Mouse (Mus musculus): ENCODE data around the gene Fgf23.

Fgf23 gene

DNA sequence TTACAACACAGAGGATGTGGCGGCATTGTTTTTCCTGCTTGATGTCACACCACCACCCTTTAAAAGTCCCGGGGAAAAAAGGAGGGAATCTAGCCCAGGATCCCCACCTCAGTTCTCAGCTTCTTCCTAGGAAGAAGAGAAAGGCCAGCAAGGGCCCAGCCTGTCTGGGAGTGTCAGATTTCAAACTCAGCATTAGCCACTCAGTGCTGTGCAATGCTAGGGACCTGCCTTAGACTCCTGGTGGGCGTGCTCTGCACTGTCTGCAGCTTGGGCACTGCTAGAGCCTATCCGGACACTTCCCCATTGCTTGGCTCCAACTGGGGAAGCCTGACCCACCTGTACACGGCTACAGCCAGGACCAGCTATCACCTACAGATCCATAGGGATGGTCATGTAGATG, at the start of gene Fgf23:
Fgf23 (plus strand) TSS at position 86 of the 400 bp plus-strand sequence.
- DNase-seq = peak; percentile 16

DNA sequence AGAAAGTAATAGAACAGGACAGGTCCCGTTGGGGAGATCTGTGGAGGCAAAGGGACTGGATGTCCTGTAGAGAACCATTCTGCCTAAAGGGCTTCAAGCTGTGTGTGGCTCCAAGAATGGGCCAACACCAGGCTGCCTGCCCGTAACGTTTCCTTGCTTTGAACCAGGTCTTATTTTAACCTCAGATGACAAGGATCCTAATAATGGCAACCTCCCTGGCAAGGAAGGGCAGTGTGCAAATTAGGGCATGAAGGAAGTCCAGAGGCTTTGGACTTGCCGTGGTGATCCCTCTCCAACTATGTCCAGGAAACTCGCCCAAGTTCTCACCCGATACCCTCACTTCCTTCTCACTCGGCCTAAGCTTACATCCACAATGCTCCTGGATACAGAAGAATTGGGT, 47.9 kb upstream of the Fgf23 start:
- DNase-seq = no peak

DNA sequence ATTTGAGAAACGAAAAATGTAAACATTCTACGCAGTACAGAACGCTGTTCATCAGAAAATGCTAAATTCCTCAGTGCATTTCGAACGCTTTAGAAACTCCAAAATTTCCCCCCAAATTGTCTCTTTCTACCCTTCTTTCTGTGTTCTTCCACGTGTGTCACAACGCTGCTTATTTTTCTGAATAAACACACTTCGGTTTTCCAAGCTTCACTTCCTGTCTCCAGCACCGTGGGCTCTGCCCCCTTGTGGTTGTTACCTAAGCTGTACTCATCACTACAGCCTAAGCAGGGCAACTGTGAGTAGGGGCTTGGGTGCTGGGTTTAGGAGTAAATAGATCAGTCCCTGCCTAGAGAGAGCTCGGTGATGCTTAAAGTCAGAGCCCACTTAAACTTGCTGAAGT, 37.9 kb upstream of the Fgf23 start:
- DNase-seq = peak; percentile 23

DNA sequence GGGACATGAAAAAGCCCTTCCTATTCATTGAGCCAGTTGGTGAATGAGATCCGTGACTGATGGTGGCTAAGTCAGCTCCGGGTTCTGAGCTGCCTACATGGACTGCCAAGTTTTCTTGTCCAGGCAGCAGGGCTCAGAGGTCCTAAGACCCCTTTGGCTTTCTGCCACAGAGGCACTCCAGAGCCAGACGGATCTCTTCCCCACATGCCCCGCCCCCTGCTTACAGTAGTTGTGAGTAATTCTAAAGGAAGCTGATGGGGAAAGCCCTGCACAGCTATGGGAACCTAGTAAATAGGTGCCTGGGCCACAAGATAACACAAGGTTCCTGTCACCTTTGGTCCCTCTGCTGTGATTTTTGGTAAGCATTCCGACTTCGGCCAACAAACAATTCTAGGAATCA, 27.8 kb upstream of the Fgf23 start:
- peak; percentile 28 for DNase-seq

DNA sequence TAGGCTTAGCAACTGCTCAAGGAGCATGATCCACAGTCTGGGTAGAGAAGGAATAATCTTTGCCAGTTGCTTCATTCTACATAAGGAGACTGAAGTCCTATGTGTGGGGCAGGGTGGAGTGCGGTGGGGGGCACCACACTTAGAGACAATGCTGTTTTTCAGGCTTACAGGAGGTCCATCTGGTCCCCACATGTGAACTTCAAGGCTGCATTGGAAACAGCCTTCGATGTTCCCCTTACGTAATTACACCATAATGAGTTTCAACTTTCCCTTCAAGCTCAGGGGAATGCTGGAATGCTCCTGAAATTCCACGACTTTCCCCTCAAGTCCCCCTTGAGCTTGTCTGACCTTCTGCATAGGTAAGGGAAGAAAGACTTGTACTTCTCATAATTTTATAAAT, 21.9 kb upstream of the Fgf23 start:
- no peak for DNase-seq

DNA sequence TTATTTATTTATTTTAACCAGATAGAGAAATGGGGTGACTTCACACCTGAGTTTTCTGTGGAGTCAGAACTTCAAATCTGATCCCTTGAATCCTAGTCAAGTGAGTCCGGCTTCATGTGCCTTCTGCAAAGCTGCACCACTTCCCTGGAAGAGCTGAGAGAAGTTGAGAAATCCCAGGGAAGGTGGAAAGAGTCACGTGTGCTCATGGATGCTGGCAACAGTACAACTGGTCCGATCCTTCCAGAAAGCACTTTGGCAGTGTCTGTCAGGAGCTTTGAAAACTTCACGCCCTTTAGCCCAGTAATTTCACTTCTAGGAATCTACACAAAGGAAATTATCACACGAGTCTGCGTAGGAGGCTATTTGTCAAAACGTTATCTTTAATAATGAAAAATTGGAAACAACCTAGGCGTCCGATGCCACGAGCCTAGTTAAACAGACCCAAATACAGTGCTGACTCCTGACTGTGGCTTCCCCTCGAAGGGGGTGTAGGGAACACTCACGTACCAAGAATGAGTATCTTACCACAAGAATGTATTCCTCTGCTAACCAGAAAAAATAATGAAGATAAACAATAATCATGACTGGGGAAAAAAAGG, 15.6 kb upstream of the Fgf23 start:
- no peak for DNase-seq

DNA sequence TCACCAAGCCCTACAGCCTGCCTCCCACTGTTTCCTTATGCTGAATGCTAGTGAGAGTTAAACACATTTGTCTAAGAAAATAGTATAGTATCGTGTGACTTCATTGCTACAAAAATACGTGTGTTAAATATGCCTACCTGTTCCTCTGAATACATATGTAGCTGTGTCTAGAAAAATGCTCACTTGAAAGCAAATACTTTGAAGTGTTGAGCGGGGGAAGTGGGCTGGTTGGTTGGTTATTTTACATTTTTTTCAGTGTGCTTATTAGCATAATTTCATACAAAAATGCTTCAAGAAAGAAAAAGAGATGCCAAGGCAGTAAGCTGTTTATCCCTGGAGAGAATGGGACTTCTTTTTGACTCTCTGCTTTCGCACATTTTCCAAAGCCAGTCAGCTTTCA, 12.7 kb upstream of the Fgf23 start:
- DNase-seq = no peak

DNA sequence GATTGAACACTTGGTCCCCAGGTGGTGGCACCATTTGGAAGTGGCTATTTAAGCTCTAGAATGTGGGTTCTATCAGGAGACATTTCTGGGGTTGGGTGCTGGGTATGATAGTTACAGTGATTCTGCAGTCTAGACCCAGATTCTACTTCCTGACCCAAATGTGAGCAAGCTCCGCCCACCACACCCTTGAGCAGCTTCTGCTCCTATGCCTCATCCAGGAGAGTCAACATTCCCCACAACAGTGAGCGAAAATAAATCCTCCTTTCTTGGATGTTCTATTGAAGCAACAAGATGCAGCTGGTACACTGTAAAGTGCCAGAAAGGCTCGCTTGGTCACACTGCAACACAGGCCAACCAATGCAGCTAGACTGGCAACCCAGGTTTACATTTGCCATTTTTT, 8.8 kb upstream of the Fgf23 start:
- no peak for DNase-seq

DNA sequence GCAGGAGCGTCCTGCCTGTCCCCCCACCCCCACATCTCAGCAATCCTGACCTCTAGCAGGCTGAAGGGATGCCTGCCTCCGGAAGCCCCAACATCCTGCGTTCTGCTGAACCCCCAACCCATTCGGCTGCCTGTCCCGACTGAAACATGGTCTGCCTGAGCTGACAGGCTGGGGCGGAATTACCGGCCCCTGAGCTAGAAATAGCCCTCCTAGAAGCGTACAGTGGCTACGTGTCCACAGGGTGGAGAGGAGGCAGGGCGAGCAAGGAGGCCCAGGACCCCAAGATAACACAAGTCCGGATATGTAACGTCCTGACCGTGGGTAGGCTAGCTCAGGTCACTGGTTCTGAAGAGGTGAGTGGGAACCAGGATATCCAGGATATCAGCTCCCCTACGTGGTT, 7.9 kb upstream of the Fgf23 start:
- peak; percentile 7 for DNase-seq

DNA sequence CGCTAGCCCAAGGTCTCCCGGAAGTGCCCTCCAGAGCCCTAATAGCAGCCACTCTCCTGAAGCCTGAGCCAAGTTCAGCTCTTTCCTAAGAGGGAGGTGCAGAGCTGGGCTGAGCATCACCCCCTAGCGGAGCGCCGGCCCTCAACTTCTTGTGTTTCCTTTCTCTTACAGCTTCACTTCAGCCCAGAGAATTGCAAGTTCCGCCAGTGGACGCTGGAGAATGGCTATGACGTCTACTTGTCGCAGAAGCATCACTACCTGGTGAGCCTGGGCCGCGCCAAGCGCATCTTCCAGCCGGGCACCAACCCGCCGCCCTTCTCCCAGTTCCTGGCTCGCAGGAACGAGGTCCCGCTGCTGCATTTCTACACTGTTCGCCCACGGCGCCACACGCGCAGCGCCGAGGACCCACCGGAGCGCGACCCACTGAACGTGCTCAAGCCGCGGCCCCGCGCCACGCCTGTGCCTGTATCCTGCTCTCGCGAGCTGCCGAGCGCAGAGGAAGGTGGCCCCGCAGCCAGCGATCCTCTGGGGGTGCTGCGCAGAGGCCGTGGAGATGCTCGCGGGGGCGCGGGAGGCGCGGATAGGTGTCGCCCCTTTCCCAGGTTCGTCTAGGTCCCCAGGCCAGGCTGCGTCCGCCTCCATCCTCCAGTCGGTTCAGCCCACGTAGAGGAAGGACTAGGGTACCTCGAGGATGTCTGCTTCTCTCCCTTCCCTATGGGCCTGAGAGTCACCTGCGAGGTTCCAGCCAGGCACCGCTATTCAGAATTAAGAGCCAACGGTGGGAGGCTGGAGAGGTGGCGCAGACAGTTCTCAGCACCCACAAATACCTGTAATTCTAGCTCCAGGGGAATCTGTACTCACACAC, 7.4 kb downstream of the Fgf23 start:
- peak; percentile 44 for DNase-seq

DNA sequence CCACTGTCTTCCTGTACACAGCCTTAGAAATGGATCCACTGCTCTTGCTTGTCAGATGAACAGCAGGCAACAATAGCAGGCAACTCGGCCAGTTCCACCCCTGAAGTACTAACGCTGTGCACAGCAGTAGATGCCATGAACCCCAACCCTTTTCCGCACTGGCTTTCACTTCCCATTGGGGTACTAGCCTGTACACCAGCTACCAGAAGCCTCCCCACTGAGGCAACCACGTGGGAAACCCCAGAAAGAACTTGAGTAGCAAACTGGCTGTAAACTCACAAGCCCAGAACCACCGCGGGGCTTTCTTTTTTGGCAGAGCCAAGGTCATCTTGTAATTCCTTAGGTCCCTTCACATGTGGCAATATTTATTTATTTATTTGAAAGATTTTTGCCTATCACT, 9.1 kb downstream of the Fgf23 start:
- no peak for DNase-seq

DNA sequence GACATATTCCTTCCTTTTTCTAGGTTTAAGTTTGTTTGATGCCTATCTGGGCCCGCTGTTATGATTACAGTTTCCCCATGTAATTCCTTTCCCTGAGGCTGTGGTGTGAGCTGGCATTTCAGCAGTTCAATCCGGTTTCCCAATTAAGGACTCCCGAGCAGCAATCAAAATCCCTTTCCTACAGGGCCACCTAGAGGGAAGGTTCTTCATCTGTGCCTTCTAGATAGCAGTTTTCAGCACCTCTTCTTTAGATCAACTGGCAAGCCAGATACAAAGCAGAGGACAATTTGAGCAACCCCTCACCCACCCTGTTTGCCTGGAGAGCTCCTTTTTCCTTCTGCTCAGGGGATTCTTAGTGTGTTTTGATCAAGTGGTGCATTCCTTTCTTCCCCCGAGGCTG, 14.0 kb downstream of the Fgf23 start:
- no peak for DNase-seq

DNA sequence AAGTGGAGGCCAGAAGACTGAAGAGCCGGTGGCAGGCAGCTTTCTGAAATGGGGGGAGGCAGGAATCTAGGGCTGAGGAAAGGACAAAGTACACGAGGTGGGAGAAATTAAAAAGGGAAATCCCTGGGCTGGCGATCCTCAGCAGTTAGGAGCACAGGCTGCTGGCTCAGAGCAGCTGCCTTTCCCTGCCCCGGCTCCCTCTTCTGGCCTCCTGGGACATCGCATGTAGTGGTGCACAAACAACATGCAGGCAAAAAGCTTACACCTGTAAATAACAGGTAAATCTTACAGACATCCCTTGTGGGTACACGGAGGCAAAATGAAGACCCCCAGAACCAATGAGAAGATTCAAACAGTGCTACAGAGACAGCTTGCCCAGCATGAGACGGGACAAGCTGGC, 21.9 kb downstream of the Fgf23 start:
- no peak for DNase-seq

DNA sequence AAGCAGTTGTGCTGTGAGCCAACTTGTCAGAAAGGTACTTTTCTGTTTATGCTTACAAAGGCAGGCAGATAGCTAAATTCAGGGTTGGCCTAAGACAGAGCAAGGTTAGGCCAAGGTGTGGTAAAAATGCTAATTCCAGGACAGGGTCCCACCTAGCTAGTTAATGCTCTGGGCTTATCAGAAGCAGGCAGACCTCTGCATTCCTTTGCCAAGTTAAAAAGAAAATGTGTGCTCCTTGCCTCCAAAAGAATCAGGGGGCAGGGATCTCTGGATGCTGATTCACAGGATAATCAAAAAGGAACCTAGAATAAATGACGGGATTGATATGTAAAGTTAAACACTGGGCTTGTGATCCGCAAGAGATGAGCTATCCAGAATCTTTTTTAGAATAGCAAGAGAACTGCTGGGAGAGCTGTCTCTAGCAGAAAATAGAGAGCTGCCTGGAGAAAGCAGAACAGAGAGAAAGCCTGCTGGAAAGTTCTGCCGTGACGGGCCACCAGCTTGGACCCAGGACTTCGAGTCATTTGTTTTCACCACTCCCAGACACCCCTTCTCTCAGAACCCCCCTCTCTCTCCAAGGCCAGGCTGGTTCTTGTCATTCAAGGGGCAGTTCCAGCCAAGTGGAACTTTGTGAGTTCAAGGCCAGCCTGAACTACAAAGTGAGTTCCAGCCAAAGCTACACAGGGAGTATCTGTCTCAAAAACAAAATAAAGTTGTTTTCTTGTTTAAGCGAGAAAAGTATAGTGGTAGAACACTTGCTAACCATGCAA, 31.0 kb downstream of the Fgf23 start:
- DNase-seq = no peak

DNA sequence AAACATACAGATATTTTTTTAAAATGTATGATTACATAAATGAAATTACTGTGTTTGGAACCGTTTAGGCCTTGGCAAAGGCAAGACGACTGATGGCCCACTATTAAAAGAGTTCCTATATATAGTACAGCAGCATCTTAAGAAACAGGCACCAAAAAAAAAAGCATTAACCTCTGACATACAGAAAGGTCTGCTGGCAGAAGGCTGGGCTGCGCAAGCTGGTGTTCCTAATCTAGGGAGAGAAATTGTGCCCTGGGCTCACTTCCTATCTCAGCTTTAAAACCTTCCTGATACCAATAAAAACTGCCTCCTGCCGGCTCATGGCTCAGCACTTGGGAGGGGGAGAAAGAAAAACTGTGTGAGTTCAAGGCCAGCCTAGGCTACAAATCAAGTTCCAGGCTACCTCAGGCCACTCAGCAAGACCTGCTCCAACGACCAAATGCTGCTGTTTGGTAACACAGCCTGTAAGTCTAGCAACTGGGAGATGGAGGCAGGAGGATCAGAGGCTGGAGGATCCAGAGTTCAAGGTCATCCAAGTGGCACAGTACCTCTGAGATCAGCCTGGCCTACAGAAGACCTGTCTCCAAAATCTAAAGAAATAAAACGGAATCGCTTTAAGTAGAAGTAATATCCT, 31.8 kb downstream of the Fgf23 start:
- DNase-seq = no peak

DNA sequence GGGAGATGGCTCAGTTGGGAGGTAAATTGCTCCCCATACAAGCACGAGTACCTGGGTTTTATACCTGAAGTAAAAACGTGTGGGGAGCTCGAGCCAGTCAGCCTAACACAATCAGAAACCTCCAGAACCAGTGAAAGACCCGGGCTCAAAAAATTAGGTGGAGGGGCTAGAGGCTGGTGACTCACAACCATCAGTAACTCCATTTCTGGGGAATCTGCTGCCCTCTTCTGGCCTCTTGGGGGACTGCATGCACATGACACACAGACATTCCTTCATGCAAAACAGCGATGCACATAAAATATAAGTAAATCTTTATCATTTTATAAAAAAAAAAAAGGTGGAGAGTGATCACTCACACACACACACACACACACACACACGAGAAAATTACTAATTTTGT, 32.4 kb downstream of the Fgf23 start:
- DNase-seq = peak; percentile 47

DNA sequence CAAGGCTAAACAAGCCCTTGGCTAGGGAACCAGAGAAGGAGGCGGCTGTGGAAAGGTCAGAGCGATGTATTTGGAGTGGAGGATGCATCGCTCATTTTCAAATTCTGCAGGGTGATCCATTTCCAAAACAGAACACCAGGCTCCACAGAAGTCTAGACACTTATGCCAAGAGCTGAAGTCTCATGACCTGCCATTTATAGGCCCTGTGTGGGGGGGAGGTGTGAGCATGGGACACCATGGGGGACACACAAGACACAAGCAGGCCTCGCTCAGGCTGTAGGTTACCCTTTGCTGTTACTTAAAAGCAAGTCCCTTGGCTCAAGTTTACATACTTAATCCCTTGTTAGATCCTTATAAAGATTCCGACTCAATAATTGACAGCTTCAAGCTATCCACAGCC, 33.5 kb downstream of the Fgf23 start:
- DNase-seq = no peak

DNA sequence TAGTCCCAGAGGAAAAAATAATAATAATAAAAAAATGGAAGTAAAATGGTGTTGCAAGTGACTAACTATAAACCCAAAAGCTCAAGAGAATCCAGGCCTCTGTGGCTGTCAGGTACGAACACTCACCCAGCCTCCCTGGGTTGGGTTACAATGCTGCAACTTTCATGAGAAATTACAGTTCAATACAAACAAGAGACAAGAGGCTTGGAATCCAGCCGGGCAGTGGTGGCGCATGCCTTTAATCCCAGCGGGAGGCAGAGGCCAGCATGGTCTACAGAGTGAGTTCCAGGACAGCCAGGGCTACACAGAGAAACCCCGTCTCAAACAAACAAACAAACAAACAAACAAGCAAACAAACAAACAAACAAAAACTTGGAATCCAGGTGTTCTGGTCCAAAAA, 34.0 kb downstream of the Fgf23 start:
- no peak for DNase-seq

DNA sequence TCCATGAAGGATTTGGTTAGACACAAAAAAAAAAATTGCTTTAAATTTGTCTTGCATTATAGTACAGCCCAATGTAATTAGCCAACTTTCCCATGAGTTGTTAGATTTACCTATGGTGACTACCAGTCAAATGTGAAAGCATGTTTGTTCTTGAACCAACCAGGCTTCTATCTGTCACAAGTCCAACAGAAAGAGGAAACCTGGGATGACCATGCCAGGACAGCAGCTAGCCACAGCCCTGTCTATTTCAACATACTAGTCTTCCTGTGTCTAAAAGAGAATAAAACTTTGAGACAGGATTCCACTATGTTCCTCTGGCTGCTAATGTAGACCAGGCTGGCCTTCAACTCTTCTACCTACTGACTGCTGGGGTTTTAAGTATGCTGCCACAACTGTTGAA, 34.7 kb downstream of the Fgf23 start:
- DNase-seq = no peak

DNA sequence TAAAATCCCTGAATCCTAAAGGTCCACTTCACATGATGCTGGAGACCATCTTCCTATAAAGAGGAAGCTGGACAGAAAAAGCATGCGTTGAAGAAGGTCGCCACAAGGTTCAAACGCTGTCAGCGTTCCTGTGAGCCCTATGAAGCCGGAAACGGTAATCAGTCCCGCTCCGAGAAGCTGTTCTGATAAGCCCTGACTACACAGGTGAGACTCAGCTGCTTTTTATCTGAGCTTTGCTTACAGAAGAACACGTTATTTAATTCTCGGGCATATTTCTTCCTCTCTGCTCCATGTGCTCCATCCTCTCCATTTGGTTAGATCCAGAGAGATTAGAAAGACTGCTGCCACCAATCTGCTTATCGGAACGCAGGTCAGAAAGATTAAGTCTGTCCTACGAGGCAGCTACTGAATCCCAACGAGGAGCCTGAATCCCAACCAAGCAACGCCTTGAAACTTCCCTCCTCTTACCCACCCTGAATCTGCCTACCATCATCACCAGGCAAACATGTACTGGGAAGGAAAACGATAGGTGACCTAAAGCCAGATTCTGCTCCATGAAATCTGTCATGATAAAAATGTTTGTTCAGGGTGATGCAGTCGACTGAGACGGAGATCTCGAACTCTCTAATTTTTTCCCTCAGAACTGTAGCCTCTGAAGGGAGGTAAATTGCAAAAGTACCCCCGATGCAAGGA, 35.8 kb downstream of the Fgf23 start:
- DNase-seq = no peak

DNA sequence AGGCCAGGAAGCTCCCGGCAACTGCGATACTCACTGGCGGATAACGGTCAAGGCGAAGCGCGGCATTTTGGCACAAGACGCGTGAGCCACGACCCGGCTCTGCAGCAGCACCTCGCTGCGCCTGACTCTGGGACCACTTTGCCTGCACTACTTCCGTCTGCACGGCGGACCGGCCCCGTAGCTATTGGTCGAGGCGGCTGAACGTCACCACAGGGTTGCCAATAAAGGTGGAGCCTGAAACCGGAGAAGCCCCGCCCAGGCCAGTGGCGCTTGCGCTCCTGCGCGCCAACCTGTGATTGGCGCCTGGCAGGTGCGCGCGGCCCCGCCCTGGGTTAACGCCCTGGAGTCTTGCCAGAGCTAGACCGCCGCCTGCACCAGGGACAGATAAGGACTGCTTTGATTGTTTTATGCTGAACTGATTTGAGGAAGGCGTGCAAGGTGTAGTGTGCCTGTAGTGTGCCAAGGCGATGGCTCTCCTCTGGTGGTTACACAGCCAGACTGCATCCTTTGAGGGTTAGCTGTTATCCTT, 36.8 kb downstream of the Fgf23 start, which contains the start of gene Tigar:
Tigar (minus strand) TSS at position 156 of the 529 bp plus-strand sequence.
- peak; percentile 88 for DNase-seq

DNA sequence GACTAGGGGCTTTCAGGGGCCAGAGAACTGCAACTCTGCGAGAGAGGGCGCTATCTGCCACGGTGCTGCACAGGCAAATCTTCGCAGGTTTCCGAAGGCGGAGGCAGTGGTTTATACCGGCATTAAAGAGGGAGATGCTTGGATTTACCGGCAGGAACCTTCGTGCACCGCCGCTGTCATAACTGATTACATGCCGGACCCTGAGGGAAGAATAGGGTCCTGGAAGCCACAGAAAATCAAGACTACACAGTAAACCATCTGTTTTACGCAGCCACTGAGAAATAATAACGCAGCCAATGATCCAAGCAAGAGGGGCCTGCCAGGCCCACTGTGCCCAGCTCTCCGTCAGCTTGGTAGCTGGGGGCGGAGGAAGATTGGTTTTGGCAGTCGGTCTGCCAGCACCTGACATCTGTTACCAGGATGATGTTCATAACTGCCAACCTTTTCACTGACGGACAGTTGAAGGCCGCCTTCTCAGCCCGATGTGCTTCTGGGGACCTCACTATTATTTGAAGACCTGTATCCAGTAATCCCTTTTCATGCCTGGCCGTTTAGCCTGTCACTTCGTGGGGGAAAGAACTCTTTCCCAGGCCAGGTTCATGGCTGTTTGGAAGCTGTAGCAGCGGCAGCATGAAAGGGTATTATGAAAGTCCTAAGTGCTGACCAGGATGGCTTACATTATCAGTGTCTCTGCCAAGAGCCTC, 42.2 kb downstream of the Fgf23 start:
- DNase-seq = no peak

Data from liver (tissue).